Mouse (Mus musculus) embryonic facial prominence, embryonic 11.5 days (tissue): ENCODE results near the gene Mast4. TPM values are rescaled to one million over a fixed set of nuclear protein-coding genes. Genes with fewer than 3 reads are reported as not detected.

Experiments used
- ATAC-seq: fragments of 200-750 bp; cut with Nextera tagmentation; replicated peaks from 2 replicates; pipeline ENCODE4 v1.8.0; 2017; ENCODE audit warnings: low read depth; ENCODE audit not compliant: insufficient number of reproducible peaks, low FRiP score, low TSS enrichment
- DNase-seq: peaks from one replicate; pipeline ENCODE4 v3.0.0-alpha.2; 2015; ENCODE audit warnings: low spot score
- H3K27ac ChIP-seq: fragments of 300-500 bp; sonication (generic); replicated peaks from 2 replicates; pipeline ENCODE4 v1.5.1; 2014; ENCODE audit warnings: mild to moderate bottlenecking, low read depth, low read length, control low read depth
- H3K27me3 ChIP-seq: fragments of 300-500 bp; sonication (generic); 2 replicates; pipeline ENCODE4 v1.6.1; 2014; ENCODE audit warnings: mild to moderate bottlenecking, low read length, moderate library complexity, mixed read lengths; ENCODE audit not compliant: control insufficient read depth, insufficient read depth
- H3K36me3 ChIP-seq: fragments of 300-500 bp; sonication (generic); replicated peaks from 2 replicates; pipeline ENCODE4 v1.6.1; 2014; ENCODE audit warnings: low read depth, mild to moderate bottlenecking, low read length, moderate library complexity, mixed read lengths; ENCODE audit not compliant: control insufficient read depth, insufficient read depth
- H3K4me1 ChIP-seq: fragments of 300-500 bp; sonication (generic); 2 replicates; pipeline ENCODE4 v1.6.1; 2014; ENCODE audit warnings: low read length, mixed read lengths; ENCODE audit not compliant: control insufficient read depth, insufficient read depth
- H3K4me2 ChIP-seq: fragments of 300-500 bp; sonication (generic); 2 replicates; pipeline ENCODE4 v1.6.1; 2014; ENCODE audit warnings: low read depth, mild to moderate bottlenecking, control low read depth, low read length, moderate library complexity
- H3K4me3 ChIP-seq: fragments of 300-500 bp; sonication (generic); 2 replicates; pipeline ENCODE4 v1.5.1; 2014; ENCODE audit warnings: low read depth, low read length, control low read depth
- H3K9ac ChIP-seq: fragments of 300-500 bp; sonication (generic); replicated peaks from 2 replicates; pipeline ENCODE4 v1.6.1; 2014; ENCODE audit warnings: mild to moderate bottlenecking, control low read depth, low read length
- H3K9me3 ChIP-seq: fragments of 300-500 bp; sonication (generic); replicated peaks from 2 replicates; pipeline ENCODE4 v1.6.1; 2016; ENCODE audit warnings: mild to moderate bottlenecking, low read length, inconsistent platforms, mixed read lengths; ENCODE audit not compliant: control insufficient read depth
- WGBS: fragments of 180-500 bp; shearing (Covaris S2); extraction: QIAGEN DNeasy Blood & Tissue Kit; methylation state at CpG from one replicate; pipeline ENCODE4 v1.1.7; 2014; 5-methylcytosine and 5-hydroxymethylcytosine counted together
- polyA plus RNA-seq: library from polyadenylated mRNA; unstranded; fragments of >200 nt; fragmentation: Nextera tagmentation; extraction: Ambion mirVana; gene quantifications from 2 replicates; pipeline ENCODE4 v1.2.1, GENCODE M21; 2014

Gene Mast4
- polyA plus RNA-seq, 1 experiment from 2014 or later: 17.1 TPM

DNA sequence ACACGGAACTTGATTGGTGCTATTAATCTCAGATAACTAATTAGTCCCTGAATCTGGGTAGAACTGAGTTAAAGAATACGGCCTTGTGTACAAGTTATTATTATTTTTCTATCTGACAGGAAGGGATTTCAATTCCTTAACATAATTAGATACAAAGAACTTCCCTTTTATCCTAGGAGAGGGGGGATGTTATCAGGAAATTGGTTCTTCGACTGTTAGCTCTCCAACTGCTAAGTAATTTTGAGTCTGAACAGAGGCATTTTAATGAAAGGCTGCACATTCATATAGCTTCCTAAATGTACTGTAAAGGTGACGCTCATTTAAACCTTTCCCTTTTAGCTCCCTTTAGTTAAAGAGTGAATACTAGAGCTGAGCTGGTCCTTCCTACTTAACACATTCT is 516.0 kb downstream of the Mast4 start:
- H3K9me3 ChIP-seq: no peaks in the 10 kb centered on the region
- H3K4me1 ChIP-seq: no peaks in the 10 kb centered on the region
- DNase-seq (no peak), ATAC-seq (no peak)
- no peak overlapping the region for H3K27ac ChIP-seq
- WGBS: 59% methylated on average over 4 of the region's 4 CpGs
- H3K4me3 ChIP-seq: no peak overlapping the region
- H3K27me3 ChIP-seq: no peaks in the 10 kb centered on the region
- H3K36me3 ChIP-seq: no peaks in the 10 kb centered on the region
- H3K4me2 ChIP-seq: no peak overlapping the region
- no peak overlapping the region for H3K9ac ChIP-seq

DNA sequence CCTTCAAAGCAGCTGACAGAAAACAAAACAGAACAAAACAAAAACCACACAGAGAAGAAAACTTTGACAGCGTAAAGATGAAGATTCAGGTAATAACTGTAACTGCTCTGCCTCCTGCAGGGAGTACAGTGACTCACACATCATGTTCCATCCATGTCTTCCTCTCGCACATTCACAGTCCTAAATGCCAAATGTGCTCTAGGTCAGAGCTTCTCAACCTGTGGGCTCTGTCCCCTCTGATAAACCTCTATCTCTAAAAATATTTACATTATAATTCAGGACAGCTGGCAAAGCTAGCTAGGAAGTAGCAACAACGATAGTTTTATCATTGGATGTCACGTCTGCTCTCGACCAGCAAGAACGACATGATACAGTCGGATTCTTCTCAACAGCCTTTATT is 517.6 kb downstream of the Mast4 start:
- Histone ChIP-seq H3K27me3 (no peaks in the 10 kb centered on the region), H3K36me3 (no peaks in the 10 kb centered on the region), H3K4me1 (no peaks in the 10 kb centered on the region), H3K9ac (no peak overlapping the region), H3K4me3 (no peak overlapping the region), H3K4me2 (no peak overlapping the region), H3K27ac (no peak overlapping the region), H3K9me3 (no peaks in the 10 kb centered on the region)
- ATAC-seq: no peak
- no peak for DNase-seq
- 86% methylated on average over 7 of the region's 7 CpGs for WGBS

DNA sequence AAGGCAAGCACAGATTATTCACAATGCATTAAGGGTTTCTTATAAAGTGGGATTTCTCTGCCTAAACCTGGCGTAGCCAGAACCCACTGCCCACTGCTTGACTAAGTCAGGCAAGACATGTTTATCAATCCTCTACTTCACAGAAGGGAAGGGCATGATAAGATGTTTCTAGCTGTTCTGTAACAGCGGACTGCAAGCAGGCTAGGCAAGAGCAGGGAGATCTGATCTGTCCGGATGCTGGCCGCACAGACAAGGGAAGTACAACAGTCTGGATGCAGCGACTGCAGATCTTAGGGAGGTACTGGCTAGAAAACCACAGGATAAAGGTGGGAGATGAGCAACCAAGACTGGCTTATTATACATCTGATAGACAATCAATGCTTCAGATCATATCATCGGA is 519.1 kb downstream of the Mast4 start:
- ATAC-seq (no peak), DNase-seq (no peak)
- Histone ChIP-seq H3K27me3 (no peaks in the 10 kb centered on the region), H3K9ac (no peak overlapping the region), H3K36me3 (no peaks in the 10 kb centered on the region), H3K4me1 (no peaks in the 10 kb centered on the region), H3K4me2 (no peak overlapping the region), H3K9me3 (no peaks in the 10 kb centered on the region), H3K27ac (no peak overlapping the region), H3K4me3 (no peak overlapping the region)
- 94% methylated on average over 6 of the region's 6 CpGs for WGBS

DNA sequence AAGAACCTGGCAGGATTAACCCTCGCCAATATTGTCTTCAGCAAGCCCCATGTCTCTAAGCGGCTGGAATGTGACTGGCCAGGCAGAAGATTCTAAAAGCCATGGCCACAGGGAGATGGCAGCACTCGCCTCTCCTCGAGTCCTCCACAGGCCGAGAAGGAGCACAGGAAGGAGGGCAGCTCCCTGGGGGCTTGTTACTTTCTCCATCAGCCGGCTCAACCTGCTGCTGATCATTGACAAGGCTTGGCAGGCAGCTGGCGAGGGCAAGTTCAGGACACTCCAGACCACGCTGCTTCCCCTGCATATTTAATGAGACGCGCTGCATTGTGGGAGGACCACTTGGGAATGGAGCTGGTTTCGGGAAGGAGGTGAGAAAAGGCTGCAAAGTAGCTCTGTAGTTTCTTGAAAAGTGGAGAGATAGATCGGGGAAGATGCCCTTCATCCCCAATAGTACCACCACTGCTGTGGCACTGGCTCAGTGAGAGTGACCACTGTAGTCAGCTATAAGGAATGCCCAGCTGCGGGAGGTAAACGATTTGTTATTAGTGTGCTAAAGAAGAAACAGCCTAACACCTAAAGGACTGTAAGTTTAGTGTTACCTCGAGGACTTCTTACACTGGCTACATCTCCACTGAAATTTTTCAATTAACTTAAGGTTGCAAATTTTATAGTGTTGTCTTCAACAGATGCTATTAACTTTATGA is 523.0 kb downstream of the Mast4 start:
- Histone ChIP-seq H3K36me3 (no peaks in the 10 kb centered on the region), H3K4me2 (peak overlapping the region; percentile 14), H3K4me3 (no peak overlapping the region), H3K27ac (no peak overlapping the region), H3K9me3 (no peaks in the 10 kb centered on the region), H3K27me3 (no peaks in the 10 kb centered on the region), H3K9ac (no peak overlapping the region), H3K4me1 (no peaks in the 10 kb centered on the region)
- 21% methylated on average over 15 of the region's 15 CpGs for WGBS
- DNase-seq (peak; percentile 62), ATAC-seq (peak; percentile 89)

GRCm38 (mm10) chr13:102806652-102807051 is 527.6 kb downstream of the Mast4 start:
- ATAC-seq (no peak), DNase-seq (peak; percentile 12)
- no peaks in the 10 kb centered on the region for H3K9me3 ChIP-seq
- no peaks in the 10 kb centered on the region for H3K27me3 ChIP-seq
- H3K4me3 ChIP-seq: no peak overlapping the region
- no peaks in the 10 kb centered on the region; the same call in 1 of the 2 replicates for H3K4me1 ChIP-seq
- no peaks in the 10 kb centered on the region for H3K36me3 ChIP-seq
- H3K4me2 ChIP-seq: no peak overlapping the region
- WGBS: 90% methylated on average over 3 of the region's 3 CpGs
- no peak overlapping the region for H3K27ac ChIP-seq
- H3K9ac ChIP-seq: no peak overlapping the region

DNA sequence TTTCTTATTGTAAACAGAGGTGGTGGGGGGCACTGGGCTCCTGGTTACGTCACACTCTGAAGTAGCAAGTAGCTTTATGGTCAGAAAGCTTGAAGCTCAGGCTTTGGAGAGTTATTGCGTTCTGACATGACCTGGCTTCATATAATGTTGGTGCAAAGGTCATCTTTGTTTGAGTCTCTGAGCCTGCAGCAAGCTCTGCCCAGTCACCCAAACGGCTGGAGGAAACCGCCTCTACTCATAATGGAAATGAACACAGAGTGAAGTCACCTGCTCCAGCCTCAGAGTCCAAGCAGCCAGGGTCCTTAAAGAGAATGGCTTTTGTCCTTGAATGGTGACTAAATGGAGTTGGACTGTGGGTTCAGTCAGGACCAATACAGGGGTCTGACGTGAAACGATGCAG is 529.1 kb downstream of the Mast4 start:
- H3K4me3 ChIP-seq: no peak overlapping the region
- H3K27ac ChIP-seq: no peak overlapping the region
- no peaks in the 10 kb centered on the region; the same call in 1 of the 2 replicates for H3K4me1 ChIP-seq
- ATAC-seq (no peak), DNase-seq (no peak)
- WGBS: 71% methylated on average over 6 of the region's 6 CpGs
- no peaks in the 10 kb centered on the region for H3K9me3 ChIP-seq
- H3K4me2 ChIP-seq: no peak overlapping the region
- H3K9ac ChIP-seq: no peak overlapping the region
- no peaks in the 10 kb centered on the region for H3K36me3 ChIP-seq
- H3K27me3 ChIP-seq: no peaks in the 10 kb centered on the region

DNA sequence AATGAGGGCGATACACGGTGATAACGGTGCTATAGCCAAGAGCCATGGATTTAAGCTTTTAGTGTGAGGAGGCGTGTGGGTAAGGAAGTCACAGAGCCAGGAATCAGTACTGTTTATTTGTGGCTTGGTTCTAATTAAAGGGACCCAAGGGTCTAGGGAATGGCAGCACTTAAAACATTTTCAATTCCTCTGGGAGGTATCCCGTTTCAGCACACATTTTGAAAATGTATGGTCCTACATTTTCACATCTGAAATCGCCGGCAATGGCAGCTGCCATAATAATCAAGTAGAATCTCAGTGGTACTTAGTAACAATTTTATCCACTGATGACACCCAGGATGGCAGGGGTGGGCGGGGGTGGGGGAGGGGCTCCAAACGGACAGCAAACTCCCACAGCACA is 531.1 kb downstream of the Mast4 start:
- ATAC-seq (no peak), DNase-seq (peak; percentile 54)
- H3K4me2 ChIP-seq: no peak overlapping the region
- peak overlapping the region; percentile 20; the same call in 1 of the 2 replicates for H3K27ac ChIP-seq
- no peak overlapping the region for H3K9ac ChIP-seq
- no peaks in the 10 kb centered on the region for H3K27me3 ChIP-seq
- H3K4me1 ChIP-seq: no peaks in the 10 kb centered on the region; the same call in 1 of the 2 replicates
- WGBS: 58% methylated on average over 9 of the region's 9 CpGs
- no peak overlapping the region for H3K4me3 ChIP-seq
- no peaks in the 10 kb centered on the region for H3K9me3 ChIP-seq
- no peaks in the 10 kb centered on the region for H3K36me3 ChIP-seq

GRCm38 (mm10) chr13:102792157-102792556 is 542.1 kb downstream of the Mast4 start:
- Histone ChIP-seq H3K4me3 (no peak overlapping the region), H3K9ac (no peak overlapping the region), H3K27me3 (no peaks in the 10 kb centered on the region), H3K4me2 (no peak overlapping the region), H3K4me1 (no peaks in the 10 kb centered on the region), H3K27ac (no peak overlapping the region), H3K9me3 (no peaks in the 10 kb centered on the region), H3K36me3 (no peaks in the 10 kb centered on the region)
- ATAC-seq: no peak
- WGBS: 93% methylated on average over 3 of the region's 3 CpGs
- no peak for DNase-seq
